Mouse (Mus musculus) lung, postnatal 25 days (tissue): ENCODE results near the gene Fto.

Source experiments
- DNase-seq: peaks from one replicate; pipeline ENCODE4 v3.0.0; 2022; ENCODE audit warnings: low spot score

Gene Fto

GRCm38 (mm10) chr8:91312835-91313832 is at the start of gene Fto, which contains the start of gene Rpgrip1l:
TSS of gene Fto (plus strand) at chr8:91313525.
TSS of gene Rpgrip1l (minus strand) at chr8:91313262.
- DNase-seq = peak; percentile 99

DNA sequence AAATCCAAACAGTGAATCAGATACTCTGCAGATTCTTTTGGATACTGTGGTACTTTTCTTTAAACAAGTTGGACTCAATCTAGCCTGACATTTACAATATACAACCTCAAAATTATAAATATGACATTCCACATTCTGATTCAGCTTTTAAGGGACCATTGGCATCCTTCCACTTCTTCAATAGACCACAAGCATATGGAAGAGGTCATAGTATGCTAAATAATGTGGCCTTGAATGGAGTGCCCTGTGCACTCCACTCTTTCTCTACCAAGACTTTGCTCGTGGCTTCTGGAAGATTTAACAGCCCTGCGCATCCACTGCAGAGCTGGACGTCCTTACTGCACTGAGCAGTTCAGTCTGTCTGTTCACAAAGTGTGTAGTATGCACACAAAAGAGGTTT is 49.4 kb upstream of the Fto start:
- DNase-seq = no peak

- no peak for DNase-seq
These were observed 48.8 kb upstream of the Fto start for GRCm38 (mm10) chr8:91264564-91264963.

GRCm38 (mm10) chr8:91269374-91269958 is 43.9 kb upstream of the Fto start:
- DNase-seq = no peak

- no peak for DNase-seq
These were observed 39.8 kb upstream of the Fto start for GRCm38 (mm10) chr8:91273493-91273892.

DNA sequence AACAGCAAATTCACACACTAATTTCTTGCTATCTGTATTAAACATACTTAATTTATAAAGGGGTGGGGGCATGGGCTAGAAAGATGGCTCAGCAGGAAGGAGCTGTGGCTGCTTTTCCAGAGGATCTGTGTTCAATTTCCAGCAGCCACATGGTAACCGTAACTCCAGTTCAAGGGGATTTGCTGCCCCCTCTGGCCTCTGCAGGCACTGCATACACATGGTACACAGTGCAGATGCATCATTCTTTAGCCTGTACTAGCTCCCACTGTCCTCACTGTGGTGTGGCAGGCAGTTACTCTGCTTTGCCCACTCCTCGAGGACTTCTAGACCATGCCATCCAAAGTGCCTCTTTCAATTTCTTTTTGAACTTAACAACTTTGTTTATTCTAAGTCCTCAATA is 37.0 kb upstream of the Fto start:
- DNase-seq = no peak

- no peak for DNase-seq
These were observed 35.3 kb upstream of the Fto start for GRCm38 (mm10) chr8:91278060-91278459.

- peak; percentile 14 for DNase-seq
These were observed 32.7 kb upstream of the Fto start for GRCm38 (mm10) chr8:91280467-91281212.

GRCm38 (mm10) chr8:91281545-91281944 is 31.8 kb upstream of the Fto start:
- DNase-seq = no peak

GRCm38 (mm10) chr8:91282655-91283054 is 30.7 kb upstream of the Fto start:
- DNase-seq = no peak

DNA sequence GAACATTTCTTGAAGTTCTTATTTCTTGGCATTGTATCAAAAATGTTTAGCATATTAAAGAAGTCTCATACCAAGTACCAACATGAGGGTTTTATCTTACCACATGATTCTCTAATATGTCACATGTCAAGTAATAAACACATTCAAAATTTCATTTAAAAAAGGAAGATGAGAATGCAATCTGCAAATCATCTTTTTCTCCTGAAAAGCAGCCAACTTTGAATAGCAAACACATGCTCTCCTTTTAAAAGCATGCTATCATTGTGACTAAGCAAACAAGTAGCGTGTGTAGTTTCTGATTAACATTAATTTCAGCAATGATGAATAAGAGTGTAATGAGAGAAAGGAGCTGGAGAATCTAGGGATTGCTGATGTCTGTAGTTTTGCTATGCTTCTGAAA is 29.5 kb upstream of the Fto start:
- no peak for DNase-seq

- DNase-seq = no peak
These were observed 27.1 kb upstream of the Fto start for GRCm38 (mm10) chr8:91286237-91286636.

GRCm38 (mm10) chr8:91290576-91290975 is 22.7 kb upstream of the Fto start:
- peak; percentile 29 for DNase-seq

DNA sequence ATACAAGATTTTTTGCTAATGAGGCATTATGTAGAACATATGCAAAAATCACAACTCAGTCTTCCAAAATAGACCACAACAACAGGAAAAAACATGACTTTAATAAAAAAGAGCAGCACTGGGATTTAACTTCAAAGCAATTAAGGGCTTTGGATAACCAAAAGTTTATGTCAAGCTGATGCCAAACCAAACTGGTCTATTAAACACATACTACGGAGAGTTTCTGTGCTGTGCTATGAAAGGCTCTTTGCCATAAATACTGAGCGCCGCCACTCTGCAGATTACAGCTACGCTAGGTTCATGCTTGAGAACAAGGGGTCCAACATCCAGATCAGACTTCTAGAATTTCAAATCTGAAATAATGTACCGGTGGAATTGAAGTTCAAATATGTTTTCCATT is 17.5 kb upstream of the Fto start:
- no peak for DNase-seq

DNA sequence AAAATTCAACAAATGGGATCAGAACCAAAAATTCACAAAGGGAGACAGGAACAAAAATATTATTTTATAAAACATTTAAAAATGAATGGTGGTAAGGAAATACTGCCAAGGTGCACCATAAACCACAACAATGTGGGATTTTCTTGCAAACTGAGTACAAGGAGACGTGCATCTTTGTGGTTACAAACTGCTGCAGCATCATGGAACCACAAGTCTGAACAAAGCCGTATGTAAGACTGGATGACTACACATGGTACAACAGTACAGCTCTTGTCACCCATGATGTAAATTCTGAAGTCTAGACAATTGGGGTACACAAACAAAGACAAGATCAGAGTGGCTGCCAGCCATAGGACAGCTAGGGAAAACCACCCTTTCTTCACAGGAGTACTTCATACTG is 14.7 kb upstream of the Fto start:
- DNase-seq = no peak

DNA sequence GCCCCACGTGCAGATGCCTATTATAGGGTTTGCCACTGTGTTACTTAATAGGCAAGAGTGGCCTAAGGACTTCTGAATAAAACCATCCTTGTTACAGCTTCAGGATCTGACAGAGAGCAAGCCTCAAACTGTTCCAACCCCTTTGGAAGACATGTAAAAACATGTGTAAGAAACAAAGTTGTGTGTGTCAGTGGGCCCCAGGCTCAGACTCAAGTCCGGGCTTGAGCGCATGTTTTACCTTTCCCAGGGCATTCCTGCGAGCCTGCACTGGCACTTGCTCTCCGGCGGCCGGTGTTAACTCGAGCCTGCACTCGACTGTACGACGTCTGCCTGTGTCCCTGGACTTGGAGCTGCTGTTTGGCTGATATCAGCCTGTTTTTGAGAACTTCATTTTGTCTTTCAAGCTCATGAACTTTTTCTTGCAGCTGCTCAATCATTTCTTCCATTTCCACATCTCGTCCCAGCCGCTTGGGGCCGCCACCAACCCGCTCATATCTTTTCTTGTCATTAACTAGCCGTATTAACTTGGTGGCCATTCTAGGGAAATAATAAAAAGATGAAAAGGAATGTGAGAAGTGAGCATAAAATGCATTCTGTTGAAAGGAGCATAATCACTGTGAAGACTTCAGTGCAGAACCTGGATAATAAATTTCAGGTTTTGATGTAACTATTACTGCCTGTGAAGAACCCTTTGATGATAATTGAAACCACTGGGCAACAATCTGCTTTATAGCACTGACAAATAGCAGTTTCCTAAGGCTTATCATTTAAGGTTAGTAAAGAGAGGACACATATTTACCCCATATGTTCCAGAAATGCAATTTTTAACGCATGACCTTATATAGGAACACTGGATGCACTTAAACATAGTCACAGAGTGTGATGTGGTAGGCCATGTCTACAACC is 8.6 kb upstream of the Fto start:
- no peak for DNase-seq

DNA sequence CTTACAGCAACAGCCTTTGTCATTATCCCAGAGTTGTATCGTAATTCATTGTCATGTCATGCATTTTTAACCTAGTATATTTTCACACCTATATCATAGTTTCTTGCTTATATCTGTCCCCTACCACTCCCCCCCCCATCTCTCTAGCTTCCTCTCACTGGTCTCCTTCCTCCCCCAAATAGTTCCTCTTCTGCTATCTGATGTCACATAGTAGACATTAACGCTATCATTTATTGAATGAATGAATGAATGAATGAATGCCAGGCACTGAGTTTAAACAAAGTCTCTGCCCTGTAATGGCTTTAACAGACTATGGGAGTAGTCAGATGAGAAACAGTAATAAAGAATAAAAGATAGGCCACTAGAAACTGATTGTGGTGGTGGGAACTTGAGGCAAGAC is 983 bp upstream of the Fto start:
- no peak for DNase-seq

- DNase-seq = no peak
These were observed 4.4 kb downstream of the Fto start for GRCm38 (mm10) chr8:91317567-91318227.

- DNase-seq = no peak
These were observed 5.8 kb downstream of the Fto start for GRCm38 (mm10) chr8:91318938-91319729.

DNA sequence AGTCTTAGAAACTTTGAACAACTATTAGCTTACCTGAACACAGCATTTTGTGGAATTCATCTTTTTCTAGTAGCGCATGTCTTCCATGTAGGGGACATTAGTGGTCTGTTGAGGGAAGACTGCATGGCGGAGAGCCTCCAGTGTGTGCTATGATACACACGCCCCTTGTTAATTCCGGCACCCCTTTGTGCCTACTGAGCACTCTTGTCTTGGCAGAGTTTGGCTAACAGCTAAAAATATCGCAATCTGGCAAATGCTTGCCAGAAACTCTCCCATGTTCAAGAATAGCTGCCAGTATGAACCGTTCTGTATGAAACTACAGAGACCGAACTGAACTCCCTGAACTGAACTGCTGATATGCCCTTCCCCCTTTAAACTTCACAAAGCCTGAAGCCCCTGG is 10.2 kb downstream of the Fto start:
- no peak for DNase-seq
